Mouse (Mus musculus): ENCODE results near the gene Herc1.
"Not testable (repeated sequence)": the region's sequence is repeated elsewhere in the genome, so short reads cannot be mapped to it uniquely, and the experiment has no call there.

The Herc1 gene

DNA sequence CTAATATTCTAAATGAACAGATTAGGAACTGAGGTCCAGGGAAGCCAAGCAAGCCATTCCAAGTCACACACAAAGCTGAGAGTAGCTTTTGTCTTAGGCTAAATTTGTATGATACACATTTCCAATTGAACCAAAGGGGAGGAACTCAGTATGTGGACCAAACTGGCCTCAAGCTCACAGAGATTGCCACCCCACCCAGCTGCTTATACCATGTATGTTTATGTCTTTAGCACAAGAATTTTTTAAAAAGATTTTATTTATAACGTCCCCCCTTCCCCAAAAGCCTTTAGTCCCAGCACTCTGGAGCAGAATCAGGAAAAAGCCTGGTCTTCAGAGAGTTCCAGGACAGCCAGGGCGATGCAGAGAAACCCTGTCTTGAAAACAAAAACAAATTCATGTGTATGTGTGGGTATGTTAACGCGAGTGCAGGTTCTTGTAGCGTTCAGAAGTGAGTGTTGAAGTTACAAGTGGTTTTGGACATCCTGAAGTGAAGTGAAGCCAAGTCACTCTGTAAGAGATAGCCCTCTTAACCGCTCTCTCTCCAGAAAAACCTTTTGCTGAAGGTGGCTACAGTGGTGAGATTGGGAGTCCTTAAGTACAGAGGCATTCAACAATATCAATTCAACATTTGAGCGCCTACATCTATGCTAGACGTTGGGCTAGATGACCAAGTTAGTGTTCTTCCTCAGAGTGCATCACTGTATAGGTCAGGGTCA, 948 bp upstream of the Herc1 start:
- DNase-seq (ENCODE audit: low spot score), result peak; percentile 30

DNA sequence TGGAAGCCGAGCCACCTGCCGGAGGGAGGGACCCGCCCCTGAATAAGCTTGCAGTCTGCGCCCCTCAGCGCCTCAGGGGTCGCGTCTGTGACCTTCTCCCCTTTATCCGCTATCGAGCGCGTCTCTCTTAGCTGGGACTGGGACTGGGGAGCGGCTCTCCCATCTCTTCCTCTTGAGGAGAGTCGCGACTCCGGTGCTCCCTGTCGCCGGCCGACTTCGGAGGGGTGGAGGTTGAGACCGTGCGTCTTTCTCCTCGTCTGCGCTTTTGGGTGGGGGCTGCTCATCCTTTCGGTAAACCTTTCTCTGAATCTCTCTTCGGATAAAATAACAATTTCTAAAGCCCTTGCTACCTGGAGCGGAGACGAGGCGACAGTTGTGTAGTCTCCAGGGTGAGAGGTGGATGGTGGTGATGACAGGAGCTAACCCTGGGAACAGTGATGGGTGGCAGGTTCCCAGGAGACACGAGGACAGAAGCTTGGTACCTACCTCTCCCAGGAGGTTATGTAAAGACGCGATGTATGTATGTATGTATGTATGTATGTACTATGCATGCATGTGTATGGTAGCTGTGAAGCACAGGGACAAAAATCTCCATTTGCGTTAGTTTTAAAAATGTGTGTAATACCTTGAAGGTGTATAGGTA, 659 bp downstream of the Herc1 start:
- peak; percentile 49 for DNase-seq (ENCODE audit: low spot score)

DNA sequence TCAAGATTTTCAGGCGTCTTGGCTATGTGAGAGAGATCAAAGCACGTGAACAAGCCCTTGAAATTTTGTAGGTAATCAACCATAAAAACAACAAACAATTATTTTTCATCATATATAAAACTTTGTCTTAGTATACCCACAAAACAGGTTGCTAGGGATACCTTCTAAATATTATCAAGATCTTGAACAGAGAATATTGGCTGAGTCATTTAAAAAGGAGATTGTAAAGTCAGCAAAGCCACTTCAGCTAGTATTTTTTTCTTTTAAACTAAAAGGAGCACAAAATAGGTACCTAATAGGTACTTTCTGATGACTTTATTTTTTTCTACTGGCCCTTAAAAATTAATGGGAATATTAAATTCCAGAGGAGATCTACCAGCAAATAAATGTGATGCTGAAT, 2.5 kb downstream of the Herc1 start:
- no peak for DNase-seq (ENCODE audit: low spot score)

DNA sequence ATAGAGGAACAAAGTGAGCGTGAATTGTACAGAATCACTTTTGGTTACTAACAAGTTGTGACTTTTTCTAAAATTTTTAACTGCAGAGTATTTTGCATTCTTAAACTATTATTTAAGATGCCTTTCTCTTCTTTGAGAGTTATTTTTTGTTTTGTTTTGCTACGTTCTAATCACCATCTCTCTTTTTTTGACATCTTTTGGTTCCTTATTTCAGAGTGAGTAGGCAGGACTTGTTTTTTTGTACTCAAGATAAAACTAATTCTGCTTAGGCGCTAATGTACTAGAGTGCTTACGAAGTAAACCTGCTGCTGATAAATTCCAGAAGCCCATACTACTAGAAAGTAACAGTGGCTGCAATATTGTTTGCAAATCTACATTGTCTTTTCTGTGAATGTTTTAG, 8.9 kb downstream of the Herc1 start:
- no peak for DNase-seq (ENCODE audit: low spot score)

DNA sequence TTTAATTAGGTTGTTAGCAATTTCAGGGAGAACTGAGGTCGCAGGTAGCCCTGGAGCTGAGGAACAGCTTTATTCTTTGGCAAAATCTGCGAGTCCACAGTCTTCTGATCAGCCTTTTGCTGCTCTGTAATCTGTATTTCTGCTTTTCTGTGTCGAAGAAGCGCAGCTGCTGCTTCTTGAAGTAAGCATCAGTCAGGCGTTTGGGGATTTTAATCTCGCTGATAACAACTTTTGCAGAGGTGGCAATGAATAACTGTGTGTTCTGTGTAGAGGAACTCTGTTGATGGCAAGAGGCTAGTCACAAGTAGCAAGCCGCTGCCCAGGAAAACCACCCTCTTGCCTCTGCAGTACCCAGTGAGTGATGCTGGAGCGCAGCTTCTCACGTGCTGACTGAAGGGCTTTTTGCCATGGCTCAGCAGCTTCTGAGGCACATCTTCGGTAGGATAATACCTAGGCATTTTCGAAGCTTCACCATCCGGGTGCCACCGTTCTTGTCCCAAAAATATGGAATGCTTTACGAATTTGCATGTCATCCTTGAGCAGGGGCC, 10.0 kb downstream of the Herc1 start:
- DNase-seq (ENCODE audit: low spot score), result no peak

DNA sequence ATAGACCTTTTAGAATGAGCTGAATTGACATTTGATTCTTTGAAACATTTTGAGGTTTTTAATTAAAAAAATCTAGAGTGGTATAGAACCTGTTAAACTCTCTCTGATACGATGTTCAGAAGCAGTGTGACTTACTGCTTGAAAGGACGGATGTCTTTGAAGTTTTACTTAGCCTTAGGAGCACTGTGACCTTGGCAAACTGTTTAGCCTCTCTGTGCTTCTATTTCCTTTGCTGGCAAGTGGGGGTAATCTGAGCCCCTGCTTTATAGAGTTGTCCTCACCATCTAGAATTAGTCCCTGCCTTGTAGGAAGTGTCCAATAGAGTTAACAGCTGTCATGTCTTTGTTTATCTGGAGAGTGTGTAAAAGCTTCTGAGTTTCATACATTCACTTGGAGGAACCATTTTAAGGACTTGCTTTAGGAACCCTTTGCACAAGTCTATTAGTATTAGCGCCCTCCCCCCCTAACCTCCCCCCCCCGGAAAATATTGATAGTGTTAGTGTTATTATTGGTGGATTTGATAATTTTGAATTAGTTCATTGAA, 18.7 kb downstream of the Herc1 start:
- DNase-seq (ENCODE audit: low spot score), result no peak

DNA sequence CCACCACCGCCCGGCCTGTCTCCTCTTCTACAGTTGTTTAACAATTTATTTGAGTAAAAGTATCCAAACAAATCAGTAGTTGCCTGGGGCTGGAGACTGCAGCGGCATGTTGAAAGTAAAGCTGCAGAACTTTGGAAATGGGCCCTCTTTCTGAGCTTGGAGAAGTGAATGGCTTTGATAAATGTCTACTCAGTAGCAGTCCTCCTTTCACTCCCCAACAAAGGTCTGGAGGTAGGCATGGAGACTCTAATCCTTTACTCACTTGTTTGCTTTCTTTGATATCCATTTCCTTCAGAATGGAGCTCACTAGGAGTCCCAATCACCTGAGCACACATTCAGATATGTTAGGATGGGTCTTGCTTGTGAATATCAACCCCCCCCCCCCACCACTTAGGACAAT, 20.1 kb downstream of the Herc1 start:
- no peak for DNase-seq (ENCODE audit: low spot score)

DNA sequence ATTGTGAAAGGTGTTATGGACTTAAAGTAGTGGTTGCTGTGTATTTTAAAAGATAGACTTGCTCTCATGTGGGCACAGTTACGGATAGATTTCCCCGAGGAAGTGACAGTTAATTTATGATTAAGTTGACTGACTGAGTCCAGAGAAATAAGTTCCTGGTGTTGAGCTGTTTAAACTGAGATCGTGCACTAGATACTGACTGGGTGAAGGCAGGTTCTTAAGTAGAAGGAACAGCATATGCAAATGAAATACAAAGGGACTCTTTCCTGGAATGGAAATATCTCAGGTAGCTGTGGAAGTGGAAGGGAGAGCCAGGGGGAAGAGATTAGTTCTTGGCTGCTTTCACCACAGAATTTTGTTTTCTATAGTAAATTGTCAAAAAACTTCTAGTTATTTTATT, 20.6 kb downstream of the Herc1 start:
- DNase-seq (ENCODE audit: low spot score), result no peak

DNA sequence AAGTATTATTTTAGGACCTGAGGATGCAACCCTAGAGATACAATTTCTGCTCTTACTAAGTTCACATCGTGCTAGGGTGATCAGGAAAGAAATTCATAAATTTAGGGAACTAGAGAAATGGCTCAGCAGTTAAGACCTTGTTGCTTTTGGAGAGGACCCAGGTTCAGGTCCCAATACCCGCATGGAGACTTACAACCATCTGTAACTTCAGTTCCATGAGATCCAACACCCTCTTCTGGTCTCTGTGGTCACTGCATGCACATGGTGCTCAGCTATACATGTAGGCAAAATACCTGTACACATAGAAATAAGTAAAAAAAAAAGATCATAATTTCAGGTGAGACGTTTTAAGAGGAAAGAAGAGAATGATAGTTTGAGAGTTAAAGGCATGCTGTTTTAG, 23.2 kb downstream of the Herc1 start:
- DNase-seq (ENCODE audit: low spot score), result no peak

DNA sequence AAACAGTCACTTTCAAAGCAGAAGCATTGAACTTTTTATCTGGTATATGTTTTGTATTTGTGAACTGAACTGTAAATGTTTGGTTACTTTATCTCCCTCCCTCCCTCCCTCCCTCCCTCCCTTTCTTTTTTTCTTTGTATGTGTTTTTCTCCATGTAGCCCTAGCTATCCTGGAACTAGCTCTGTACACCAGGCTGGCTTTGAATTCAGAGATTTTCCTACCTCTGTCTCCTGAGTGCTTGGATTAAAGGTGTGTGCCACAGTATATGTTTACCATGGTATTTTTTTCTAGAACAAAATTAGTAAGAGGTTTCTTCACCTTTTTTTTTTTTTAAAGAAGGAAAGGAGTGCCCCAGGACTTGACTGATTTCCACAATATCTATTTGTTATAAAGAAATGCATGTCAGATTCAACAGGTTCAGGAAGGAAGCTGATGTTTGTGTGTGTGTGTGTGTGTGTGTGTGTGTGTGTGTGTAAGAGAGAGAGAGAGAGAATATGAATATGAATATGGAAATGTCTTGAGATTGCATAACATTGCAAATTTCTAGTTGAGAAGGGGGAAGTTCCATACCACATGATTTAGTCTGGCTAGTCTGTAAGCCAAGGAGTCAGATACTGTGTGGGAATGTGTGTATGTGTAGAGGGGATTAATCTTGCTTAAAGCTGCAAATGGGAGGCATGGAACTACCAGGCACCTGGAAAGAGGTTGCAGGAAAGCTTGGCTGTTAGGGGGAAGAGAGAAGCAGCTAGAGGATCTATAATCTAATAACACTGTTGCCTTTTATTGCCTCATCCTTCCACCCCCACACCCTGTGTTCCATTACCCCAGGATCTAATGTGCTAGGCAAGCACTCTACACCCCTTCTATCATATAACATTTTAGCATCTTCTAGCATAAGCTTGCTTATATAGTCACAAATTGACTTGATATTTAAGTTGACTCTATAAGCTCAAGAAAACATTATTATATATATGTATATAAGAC, 24.5 kb downstream of the Herc1 start:
- DNase-seq (ENCODE audit: low spot score), result no peak

DNA sequence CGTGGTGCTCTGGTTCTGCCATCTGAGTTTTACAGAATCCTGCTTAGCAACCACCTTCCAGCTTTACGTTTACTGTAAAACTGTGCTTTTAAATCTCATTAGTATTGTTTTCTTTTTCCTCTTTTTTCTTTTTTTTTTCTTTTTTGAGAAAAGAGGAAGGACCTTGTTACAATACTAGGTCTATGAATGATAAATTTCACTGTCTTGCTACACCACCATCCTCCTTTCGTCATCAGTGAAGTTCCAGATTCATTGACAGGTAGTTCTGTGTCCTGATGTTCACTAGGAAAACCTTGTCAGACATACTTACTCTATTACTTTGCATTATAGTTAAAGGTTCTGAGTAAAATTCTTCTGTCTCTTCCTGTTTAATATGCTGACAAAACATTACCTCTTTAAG, 33.2 kb downstream of the Herc1 start:
- no peak for DNase-seq (ENCODE audit: low spot score)

DNA sequence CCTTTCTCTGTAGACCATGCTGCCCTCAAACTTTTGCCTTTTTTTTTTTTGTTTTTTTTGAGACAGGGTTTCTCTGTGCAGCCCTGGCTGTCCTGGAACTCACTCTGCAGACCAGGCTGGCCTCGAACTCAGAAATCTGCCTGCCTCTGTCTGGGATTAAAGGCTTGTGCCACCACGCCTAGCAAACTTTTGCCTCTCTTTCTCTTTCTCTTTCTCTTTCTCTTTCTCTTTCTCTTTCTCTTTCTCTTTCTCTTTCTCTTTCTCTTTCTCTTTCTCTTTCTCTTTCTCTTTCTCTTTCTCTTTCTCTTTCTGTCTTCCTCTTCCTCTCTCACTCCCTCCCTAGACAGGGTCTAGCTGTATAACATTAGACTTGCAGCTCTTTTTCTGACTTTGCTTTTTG, 40.1 kb downstream of the Herc1 start:
- DNase-seq (ENCODE audit: low spot score), result not testable (repeated sequence)

DNA sequence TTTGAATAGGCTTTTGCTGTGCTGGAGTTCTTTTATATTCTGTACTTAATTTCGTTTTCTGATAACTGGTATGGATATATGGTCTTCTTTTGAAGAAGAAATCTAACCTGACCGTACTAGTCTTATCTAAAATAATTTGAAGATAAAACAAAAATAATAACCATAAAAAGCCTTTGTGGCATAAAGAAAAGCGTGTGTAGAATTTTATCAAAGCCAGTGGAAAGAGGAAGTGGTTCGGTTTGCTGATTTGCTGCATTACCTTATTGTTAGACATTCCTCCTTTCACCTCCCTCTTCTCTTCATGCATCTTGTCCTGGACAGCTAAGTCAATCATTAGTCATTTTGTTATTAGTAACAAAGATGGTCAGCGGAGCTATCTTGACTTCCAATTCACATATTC, 43.1 kb downstream of the Herc1 start:
- DNase-seq (ENCODE audit: low spot score), result no peak

DNA sequence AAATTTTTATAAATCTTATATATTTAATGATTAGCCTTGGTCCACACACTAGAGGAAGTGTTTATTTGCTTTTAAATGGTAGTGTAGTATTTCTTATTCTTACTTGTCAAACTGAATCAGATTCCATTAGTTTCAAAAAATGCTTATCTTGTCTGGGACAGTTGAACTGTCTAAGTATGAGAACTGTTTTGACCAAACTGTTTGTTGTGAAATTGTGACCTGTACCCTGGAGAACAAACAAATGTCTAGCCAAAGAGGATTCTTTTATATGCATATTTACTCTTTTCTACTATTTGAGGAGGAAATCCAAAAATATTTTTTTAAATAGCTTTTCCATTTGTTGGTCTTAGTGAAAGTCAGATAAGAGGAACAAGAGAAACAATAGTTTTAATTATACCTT, 73.2 kb downstream of the Herc1 start:
- no peak for DNase-seq (ENCODE audit: low spot score)

DNA sequence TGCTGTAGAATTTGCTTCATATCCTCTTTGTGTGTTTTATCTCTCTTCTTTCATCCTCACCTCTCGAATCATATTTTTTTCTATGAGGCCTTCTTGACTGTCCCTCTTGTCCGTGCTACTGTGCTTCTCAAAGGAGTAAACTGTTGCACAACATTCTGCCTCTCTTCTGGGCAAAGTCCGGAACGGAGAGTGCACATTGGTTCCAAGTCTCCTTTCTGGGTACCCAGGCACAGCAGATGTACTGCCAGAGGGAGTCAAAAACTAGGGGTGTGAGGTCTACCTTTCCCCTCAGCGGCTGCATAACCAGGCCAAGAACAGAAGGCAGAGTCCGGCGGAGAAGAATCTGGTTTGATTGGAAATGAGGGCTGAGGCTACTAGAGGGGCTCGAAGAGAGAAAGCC, 89.8 kb downstream of the Herc1 start:
- DNase-seq (ENCODE audit: low spot score), result no peak

DNA sequence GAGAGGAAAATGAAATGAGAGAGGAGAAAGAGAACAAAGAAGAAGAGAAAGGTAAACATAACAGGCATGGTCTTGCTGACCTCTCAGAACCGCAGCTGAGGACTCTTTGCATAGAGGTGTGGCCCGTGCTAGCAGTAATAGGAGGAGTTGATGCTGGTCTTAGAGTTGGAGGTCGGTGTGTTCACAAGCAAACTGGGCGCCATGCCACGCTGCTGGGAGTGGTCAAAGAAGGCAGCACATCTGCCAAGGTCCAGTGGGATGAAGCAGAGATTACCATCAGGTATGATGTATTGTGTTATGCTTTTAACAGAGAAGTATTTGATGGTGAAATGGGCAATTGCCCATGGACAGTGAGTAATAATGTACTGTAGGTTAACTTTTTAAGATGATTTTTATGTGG, 98.0 kb downstream of the Herc1 start:
- no peak for DNase-seq (ENCODE audit: low spot score)

DNA sequence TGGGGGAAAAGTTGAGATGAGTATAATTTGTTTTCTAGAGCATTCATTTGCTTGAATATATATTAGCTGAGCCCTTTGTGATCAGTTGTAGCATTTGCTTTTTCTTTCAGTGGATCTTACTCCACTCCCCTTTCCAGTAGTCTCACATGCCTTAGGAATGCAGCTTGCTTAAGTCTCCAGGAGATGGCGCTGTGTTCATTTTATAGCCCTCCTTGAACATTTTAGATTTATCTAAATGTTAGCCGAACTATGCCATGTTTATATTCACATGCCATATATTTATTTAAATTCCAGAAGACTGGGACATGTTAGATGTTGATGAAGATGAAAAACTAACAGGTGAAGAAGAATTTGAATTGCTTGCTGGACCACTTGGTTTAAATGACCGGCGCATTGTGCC, 114.8 kb downstream of the Herc1 start:
- peak; percentile 53 for DNase-seq (ENCODE audit: low spot score)

DNA sequence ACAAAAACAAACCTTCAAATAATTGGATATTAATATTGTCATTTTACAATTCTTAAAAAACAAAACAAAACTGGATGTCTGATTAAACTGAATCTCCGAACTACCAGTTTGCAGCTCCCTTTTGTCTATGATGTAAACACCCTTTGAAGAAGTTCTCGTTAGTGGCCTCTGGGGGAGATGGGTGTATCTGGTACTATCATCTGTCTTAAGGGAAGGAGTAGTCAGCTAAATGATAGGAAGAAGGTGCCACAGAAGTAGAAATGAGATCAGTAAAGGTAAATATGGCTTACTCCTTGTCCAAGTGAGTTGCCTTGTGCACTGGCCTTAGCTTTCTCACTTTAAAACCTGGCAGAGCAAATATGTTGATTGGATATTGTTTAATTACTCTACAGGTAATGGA, 127.5 kb downstream of the Herc1 start:
- peak; percentile 29 for DNase-seq (ENCODE audit: low spot score)

DNA sequence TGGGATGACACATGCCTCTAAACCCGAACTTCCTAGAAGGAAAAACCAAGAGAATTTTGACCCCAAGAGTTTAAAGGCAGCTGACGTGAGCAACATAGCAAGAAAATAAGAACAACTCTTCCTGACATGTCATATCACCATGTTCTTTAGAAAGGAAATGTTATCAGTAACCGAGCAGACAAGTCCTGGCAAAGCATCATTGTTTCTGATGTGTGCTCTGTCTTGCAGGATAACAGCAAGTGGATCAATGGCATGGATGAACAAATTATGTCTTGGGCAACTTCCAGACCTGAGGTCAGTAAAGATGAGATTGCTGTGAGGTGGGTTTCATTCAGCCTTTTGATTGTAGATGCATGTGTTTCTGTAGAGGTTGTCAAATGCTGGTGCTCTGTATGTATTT, 133.2 kb downstream of the Herc1 start:
- no peak for DNase-seq (ENCODE audit: low spot score)

DNA sequence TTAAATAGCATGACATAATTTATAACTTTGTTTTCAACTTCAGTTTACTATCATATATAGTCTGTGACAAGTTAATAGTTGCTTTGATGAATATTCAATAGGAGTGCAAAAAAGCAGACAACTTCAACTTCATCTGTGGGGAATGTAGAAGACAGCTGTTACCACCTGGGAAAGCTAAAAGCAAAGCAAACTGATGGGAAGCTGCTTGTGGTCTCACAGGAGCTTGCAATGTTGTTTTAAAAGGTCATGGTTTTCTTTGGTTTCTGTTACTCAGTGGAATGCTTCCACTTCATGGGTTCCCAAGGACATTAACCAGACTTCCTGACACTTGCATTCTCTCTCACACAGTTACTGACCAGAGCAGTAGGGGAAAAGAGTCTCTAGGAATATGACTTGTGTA, 138.5 kb downstream of the Herc1 start:
- no peak for DNase-seq (ENCODE audit: low spot score)

DNA sequence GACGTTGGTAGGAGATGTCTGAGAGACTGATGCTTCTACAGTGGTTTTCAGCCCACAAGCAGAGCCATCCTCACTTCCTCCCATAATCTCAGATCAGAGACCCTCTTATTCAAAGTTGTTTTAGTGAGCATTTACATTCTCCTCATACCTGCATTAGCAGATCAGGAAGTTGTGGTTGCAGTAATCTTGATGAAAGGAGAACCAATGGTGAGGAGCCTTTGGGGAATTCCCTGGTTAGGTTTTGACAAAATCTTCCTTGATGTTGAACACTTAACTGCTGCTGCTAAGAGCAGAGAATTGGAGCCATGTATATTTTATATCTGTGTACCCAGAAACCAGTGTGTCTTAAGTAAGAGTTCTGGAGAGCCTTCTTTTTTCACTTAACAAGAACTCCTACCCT, 142.1 kb downstream of the Herc1 start:
- no peak for DNase-seq (ENCODE audit: low spot score)

DNA sequence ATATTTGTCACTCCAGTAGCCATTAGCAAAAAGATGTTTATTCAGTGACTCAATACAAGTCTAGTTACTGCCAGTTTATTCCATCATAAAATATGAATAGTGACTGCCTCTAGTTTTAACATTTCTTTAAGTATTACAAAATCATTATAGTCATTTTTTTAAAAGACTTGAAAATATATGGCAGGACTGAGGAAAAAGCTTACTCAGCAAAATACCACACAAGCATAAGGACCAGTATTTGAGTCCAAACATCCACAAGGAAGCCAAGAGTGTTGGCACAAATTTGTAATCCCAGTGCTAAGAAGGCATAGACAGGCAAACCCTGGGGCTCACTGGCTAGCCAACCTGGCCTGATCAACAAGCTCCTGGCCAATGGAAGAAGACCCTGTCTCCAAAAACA, 143.7 kb downstream of the Herc1 start:
- no peak for DNase-seq (ENCODE audit: low spot score)

Measured in c-Kit-positive CD71-positive TER-119-positive erythroid progenitor cells, embryonic 14.5 days (primary cell).